Mouse (Mus musculus): ENCODE measurements around the gene Zscan22.
"Not testable (repeated sequence)": the region's sequence is repeated elsewhere in the genome, so short reads cannot be mapped to it uniquely, and the experiment has no call there.

Zscan22 gene

DNA sequence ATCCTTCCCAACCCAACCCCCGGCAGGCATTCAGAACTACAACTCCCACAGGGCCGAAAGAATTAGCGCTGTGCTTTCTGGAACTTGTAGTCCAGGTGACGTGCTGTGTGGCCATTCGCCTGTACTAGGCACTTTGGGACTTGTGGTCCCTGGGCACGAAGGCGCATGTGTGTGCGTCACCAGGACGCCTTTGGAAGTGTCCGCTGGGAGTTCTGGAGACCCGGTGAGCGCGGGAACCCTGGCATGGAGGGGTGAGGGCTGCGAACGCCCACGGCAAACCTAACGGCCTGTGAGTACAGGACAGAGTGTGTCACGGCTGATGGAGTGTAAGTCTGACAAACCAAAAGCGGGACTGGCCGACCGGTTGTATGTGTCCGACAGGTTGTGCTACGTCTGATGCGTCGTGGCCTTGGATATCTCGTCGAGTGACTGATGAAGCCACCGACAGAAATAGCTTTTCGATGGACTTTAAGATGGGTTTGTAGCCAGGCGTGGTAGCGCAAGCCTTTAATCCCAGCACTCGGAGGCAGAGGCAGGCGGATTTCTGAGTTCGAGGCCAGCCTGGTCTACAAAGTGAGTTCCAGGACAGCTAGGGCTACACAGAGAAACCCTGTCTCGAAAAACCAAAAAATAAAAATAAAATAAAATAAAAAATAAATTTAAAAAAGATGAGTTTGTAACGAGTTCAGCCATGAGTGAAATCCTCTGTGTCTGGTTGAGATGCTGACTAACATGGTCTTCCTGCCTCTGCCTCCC lies at the start of gene Zscan22:
Gene Zscan22 (plus strand): TSS at position 161 of the 756 bp plus-strand sequence.
- peak; percentile 98 for DNase-seq (ENCODE audit: low spot score)

DNA sequence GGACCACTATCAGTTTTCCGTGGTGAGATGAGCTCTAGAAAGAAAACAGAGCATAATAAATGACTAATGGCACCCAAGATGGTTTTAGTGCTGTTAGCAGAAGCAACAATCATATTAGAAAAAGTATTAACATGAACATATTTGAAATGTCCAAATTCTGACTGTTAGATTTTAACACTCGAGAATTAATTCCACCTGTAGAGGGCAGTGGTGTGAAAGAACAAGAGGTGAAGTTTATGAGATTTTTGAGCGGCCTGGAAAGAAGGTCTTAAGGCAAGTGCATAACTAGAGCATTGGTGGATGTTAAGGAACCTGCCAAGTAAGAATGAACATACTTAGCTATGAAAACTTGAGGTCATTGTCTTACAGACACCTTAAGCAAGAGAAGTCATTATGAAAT lies 23.3 kb upstream of the Zscan22 start:
- peak; percentile 41 for DNase-seq (ENCODE audit: low spot score)

DNA sequence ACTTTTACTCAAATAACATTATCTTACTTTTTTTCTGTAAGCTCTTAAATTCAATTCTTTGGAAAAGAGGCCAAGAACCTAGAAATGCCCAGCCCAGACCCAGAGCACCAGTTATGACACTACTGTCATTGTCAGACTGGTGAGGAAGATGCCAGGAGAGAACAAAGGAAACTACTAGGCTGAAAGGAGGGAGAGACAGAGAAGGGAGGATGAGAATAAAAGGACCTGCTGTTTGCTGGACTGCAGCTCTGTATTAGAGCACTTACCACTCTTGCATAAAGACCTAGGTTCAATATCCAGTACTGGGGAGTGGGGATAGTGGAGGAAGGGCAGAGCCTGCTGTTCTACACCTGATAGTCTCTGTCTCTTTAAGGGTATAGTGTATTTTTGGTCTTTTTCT lies 17.6 kb upstream of the Zscan22 start:
- DNase-seq (ENCODE audit: low spot score) = no peak

DNA sequence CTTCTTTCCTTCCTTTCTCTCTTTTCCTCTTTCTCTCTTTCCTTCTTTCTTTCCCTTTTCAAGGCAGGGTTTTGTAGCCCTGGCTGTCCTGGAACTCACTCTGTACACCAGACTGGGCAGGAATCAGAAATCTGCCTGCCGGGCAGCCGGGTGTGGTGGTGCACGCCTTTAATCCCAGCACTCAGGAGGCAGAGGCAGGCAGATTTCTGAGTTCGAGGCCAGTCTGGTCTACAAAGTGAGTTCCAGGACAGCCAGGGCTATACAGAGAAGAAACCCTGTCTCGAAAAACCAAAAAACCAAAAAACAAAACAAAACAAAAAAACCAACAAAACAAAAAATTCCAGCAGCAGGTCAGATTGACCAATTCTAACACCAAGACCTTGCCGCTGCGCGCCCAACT lies 17.1 kb upstream of the Zscan22 start:
- DNase-seq (ENCODE audit: low spot score) = not testable (repeated sequence)

- peak; percentile 100 for DNase-seq (ENCODE audit: low spot score)
Measured at GRCm38 (mm10) chr7:12880911-12881660, 16.5 kb upstream of the Zscan22 start, which contains the start of gene Zfp128. TSS of gene Zfp128 (plus strand) at chr7:12881177.

DNA sequence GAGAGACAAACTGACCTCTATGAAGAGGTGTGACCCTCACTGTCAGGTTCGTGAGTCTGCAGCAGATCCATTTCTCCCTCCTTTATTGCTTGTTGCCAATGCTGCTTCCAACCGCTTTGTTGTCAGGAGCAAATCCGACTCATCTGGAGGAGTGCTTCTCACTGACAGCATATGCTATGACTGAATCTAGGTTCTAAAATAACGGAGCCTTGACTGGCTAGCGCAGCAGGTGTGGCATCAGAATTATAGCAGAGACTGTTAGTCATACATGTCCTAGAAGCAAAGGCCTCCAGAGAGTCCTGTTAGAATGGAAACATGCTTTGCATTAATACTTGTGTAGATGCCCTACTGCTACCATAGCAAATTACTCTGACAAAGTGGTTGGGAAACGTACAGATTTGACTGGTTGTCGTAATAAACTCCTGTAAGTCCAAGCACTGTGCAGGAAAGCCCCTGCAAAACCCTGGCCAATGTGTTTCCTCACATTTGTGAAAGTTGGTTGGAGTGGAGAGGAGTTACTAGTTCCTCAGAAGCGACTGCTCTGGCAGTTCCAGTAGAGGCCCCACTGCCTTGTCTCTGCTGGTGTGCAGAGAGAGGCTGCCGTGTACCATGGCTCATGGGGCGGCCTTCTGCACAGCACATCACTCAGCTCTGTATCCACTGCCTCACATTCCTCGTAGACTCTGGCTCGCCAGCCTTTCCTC lies 10.9 kb upstream of the Zscan22 start:
- no peak for DNase-seq (ENCODE audit: low spot score)

DNA sequence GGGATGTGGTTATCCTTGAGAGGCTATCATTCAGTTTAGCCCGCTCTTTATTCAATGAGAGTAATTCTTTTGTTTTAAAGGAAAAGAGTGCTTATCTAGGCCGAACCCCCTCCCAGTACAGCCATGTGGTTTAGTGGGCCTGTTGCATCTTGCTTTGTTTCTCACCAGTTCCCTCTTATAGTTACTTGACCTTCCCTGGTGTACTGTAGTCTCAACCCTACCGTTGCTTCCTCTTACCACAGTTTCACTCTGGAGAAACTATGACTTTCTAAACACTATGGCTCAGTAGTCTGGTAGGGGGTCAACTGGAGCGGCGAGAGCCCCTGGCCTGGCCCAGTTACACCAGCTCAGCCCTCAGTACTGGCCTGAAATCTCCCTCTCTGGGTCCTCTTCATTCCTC lies 10.0 kb upstream of the Zscan22 start:
- DNase-seq (ENCODE audit: low spot score) = no peak

DNA sequence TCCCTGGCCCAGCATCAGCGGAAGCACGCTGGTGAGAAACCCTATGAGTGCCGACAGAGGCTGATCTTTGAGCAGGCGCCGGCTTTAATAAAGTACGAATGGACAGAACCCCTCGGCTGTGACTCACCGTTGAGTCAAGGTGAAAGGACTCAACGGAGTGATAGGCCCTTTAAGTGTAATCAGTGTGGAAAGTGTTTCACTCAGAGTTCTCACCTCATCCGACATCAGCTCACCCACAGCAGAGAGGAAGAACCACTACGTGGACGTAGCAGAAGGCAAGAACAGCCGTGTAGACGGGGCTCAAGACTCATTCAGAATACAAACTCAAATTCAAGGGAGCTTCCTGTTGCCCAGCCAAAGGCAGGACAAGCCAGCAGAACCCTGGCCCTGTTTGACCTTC lies 6.7 kb upstream of the Zscan22 start:
- no peak for DNase-seq (ENCODE audit: low spot score)

DNA sequence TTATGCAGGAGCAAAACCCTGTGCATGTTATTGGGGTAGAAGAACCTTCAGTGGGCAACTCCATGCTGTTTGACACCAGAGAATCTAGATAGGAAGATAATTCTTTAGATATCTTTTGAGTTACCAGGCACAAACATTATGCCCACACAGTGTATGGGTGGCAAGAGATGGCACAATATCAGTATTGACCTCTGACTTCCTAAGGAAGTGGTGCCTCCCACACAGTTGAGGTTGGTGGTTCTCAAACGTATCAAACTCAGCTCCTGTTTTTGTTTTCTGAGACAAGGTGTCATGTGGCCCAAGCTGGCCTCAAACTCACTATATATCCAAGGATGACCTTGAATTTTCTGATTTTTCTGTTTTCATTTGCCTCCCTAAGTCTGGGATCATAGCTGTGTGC lies 6.3 kb upstream of the Zscan22 start:
- DNase-seq (ENCODE audit: low spot score) = no peak

DNA sequence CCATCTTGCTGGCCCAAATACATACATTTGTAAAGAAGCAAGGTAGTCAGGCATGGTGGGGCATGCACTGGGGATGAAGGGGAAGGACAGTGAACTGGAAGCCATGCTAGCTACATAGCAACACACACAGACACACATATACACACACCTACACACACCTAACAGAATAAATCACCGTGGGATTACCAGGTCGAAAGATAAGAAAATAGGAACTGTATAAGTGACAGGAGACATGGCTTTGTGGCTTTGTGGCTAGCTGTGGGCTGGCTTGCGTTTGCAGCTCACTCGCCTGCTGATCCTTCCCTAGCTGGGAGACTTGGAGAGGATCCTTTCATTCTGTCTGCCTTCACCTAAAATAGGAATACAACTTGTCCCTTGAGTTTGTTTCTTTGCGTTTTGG lies 3.9 kb downstream of the Zscan22 start:
- DNase-seq (ENCODE audit: low spot score) = no peak

GRCm38 (mm10) chr7:12903623-12904022 lies 6.0 kb downstream of the Zscan22 start:
- peak; percentile 17 for DNase-seq (ENCODE audit: low spot score)

DNA sequence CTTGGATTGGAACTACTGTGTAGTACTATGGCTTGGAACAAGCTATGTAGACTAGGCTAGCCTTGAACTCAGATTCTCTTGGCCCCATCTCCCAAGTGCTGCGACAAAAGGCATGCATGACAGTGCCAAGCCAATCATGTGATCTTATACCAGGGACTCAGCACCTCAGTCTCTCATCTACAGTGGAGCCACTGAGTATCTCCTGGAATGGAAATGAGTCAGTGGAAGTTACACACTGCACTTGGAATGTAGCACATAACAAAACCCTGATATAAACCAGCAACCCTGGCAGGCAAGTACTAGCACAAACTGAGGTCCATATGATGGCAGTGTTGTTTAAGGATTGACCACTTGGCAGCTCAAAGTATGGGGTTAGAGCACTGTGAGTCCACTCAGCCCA lies 7.5 kb downstream of the Zscan22 start:
- DNase-seq (ENCODE audit: low spot score) = no peak

GRCm38 (mm10) chr7:12909498-12909962 lies 11.9 kb downstream of the Zscan22 start:
- DNase-seq (ENCODE audit: low spot score) = peak; percentile 75

DNA sequence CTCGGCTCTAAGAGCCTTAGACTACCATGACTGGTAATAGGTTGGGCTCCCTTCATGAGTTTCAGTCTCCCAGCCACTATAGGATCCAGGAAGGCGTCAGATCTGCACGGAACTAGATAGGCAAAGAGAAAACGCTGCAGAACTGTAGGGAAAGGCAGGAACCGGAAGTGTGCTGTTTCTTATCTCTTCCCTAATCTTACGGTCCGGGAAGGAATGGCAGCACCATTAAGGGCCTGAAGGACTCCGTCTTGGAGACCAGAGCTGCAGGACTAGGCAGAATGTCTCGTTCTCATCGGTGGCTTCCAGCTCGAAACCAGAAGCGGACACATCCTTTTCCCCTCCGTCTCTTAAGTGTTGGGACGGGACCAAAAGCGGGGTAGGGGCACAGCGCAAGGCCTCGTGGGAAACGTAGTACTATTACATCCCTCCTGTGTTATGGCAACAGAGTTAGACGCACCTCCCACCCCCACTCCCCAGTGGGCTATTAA lies 12.6 kb downstream of the Zscan22 start:
- peak; percentile 81 for DNase-seq (ENCODE audit: low spot score)

- peak; percentile 47 for DNase-seq (ENCODE audit: low spot score)
Measured at GRCm38 (mm10) chr7:12913556-12913955, 15.9 kb downstream of the Zscan22 start.

DNA sequence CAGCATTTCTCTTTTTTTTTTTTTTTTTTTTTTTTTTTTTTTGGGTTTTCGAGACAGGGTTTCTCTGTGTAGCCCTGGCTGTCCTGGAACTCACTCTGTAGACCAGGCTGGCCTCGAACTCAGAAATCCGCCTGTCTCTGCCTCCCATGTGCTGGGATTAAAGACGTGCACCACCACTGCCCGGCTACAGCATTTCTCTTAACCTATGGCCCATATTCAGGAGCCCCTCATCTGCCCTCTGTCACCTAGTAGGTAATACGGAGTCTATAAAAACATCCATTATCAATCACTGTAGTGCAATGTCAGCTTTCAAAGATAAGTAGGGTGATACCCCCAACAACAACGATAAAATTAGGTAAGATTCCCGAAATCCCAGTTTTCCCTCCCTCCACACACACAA lies 22.9 kb downstream of the Zscan22 start:
- not testable (repeated sequence) for DNase-seq (ENCODE audit: low spot score)

- peak; percentile 13 for DNase-seq (ENCODE audit: low spot score)
Measured at GRCm38 (mm10) chr7:12921318-12921704, 23.7 kb downstream of the Zscan22 start.

DNA sequence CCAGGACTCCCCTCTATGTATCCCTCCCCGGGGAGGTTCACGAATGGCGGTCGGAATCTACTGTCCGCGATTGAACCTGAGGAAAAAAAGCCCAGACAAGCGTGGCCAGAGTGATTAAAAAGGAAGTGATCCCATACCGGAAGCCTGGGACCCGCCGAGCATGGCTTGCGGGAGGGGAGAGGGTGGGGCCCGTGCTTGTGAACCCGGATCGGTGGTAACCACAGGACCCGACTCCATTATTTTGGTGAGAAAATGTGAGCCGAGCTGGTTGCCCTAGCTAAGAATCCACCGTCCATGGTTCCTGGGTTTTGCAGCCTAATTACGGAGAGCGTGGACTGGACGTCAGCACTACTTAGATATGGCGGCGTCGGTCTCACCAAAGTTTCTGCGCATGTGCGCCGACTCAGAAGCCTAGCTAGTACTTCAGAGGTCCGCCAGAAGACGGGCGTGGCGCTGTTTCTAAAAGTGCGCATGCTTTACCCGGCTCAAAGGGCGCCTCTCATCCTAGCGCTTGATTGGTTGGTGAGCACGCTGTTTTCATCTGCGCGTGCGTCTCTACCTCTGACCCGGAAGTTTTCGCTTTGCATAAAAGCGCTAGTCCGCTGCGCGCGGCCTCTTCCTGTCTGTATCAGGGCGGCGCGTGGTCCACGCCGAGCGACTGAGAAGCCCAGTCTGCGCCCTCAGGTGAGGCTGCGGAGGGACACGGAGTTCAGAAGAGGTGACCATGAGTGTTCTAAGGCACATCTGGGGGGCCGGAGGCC lies 24.3 kb downstream of the Zscan22 start, which contains the start of gene Rps5:
Gene Rps5 (plus strand): TSS at position 586 of the 761 bp plus-strand sequence.
- peak; percentile 100 for DNase-seq (ENCODE audit: low spot score)

DNA sequence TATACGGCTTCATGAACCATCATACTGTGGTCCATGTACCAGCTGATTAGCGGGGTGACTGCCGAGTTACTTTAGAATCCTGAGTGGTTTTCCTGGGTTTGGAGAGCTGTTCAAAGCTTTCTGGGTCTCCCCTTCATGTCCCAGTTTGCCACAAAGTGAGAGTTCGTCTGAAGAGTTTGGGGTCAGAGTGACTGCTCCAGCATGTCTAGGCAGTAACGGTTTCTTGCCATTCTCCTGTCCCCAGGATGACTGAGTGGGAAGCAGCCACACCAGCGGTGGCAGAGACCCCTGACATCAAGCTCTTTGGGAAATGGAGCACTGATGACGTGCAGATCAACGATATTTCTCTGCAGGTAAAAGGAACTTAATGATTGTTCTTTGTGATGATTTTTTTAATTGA lies 25.1 kb downstream of the Zscan22 start:
- no peak for DNase-seq (ENCODE audit: low spot score)

GRCm38 (mm10) chr7:12926316-12926715 lies 28.7 kb downstream of the Zscan22 start:
- DNase-seq (ENCODE audit: low spot score) = no peak

- peak; percentile 32 for DNase-seq (ENCODE audit: low spot score)
Measured at GRCm38 (mm10) chr7:12927191-12927680, 29.6 kb downstream of the Zscan22 start, which contains the start of gene Rnf225. TSS of gene Rnf225 (plus strand) at chr7:12927416.

Data from embryo, embryonic 10 days (tissue).